Mouse (Mus musculus): Measurements from ENCODE around the gene Ccdc155.

DNA sequence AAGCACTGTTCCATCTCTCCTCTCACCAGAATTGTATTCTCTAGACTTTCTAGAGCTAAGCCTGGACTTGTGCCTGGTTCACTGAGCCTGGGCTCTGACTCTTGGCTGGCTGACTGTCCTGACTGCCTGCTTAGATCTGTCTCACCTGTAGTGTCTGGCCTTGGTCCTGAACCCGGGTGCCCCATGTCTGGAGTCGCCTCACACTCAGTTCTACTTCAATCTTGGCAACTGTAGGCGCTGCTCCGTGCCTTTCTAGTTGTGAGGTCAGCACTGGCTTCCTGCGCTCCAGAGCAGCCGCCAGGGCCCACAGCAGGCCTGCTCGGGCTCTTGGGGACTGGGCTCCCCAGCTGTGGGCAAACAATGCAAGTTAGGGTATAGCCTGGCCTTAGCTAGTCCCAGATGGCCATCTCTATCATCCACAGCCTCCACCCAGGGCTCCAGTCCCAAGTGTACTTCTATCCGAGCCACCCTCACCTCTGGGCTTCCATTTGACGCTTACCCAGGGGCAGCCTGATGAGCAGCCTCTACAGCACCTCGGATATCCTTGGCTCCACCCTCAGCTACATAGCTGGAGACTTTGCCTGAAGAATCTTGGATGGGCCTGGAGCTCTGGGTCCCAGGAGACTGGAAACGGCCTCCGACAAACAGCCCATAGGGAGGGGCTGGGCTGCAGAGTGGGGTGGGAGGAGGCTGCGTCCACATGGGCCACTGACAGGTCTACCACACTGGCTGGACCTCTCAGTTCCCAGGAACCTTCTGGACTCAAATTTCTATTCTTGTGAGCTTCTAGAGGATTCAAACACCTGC is 60.1 kb downstream of the Ccdc155 start:
- TF ChIP-seq CTCF (IDR thresholded peaks at IDR 0.05; ENCODE audit: low read depth, low read length) = no peak
- TF ChIP-seq POLR2AphosphoS5 (IDR thresholded peaks at IDR 0.05; ENCODE audit: insufficient replicate concordance, low read depth, low read length) = no peak
- TF ChIP-seq GATA1 (IDR thresholded peaks at IDR 0.05; ENCODE audit: borderline replicate concordance, low read length) = no peak
- TF ChIP-seq TAL1 (conservative IDR thresholded peaks at IDR 0.05; ENCODE audit: low read depth, low read length) = no peak
